Mouse (Mus musculus) inflammation-experienced regulatory T-cells, adult 6 months (primary cell): Measurements from ENCODE around the gene Esp3. TPM values are rescaled to one million over a fixed set of nuclear protein-coding genes. Genes with fewer than 3 reads are reported as not detected.
"Not testable (repeated sequence)": the region's sequence is repeated elsewhere in the genome, so short reads cannot be mapped to it uniquely, and the experiment has no call there.

Experiments used
- ATAC-seq: one replicate; pipeline ENCODE4 v1.8.0; 2017
- polyA plus RNA-seq, 3 experiments: library from polyadenylated mRNA; unstranded; fragments of 100-300 nt; shearing (Covaris generic); gene quantifications; one replicate each; pipeline ENCODE4 v1.2.1; 2017

Esp3 gene
- polyA plus RNA-seq = not detected

- ATAC-seq = not testable (repeated sequence)
Observed at GRCm38 (mm10) chr17:40631775-40632174, at the start of gene Esp3. Gene Esp3, plus strand, starts transcription at chr17:40632075.

- not testable (repeated sequence) for ATAC-seq
Observed at GRCm38 (mm10) chr17:40583906-40584305, 48.0 kb upstream of the Esp3 start.

GRCm38 (mm10) chr17:40591297-40591696 is 40.6 kb upstream of the Esp3 start:
- no peak for ATAC-seq

- no peak for ATAC-seq
Observed at GRCm38 (mm10) chr17:40598294-40598693, 33.6 kb upstream of the Esp3 start, which contains the start of gene Esp4. Gene Esp4, plus strand, starts transcription at chr17:40598594.

GRCm38 (mm10) chr17:40662118-40662679 is 30.3 kb downstream of the Esp3 start:
- ATAC-seq = not testable (repeated sequence)

- ATAC-seq = not testable (repeated sequence)
Observed at GRCm38 (mm10) chr17:40663161-40663811, 31.4 kb downstream of the Esp3 start.

Other genes with a start within 250 kb of the Esp3 start
- not detected for gene Esp8, start 112.1 kb upstream of the Esp3 start, polyA plus RNA-seq
- not detected for gene Esp6, start 70.6 kb upstream of the Esp3 start, polyA plus RNA-seq
- not detected for gene Esp4, start 33.5 kb upstream of the Esp3 start, polyA plus RNA-seq
- gene Esp1, start 95.0 kb downstream of the Esp3 start, polyA plus RNA-seq = not detected
- gene Crisp2, start 174.9 kb downstream of the Esp3 start, polyA plus RNA-seq = not detected
- not detected for gene Rhag, start 179.1 kb downstream of the Esp3 start, polyA plus RNA-seq
- 1 to 10 TPM in 1 of 3 experiments, not detected in 2; 1.8 TPM for gene 9130008F23Rik, start 248.5 kb downstream of the Esp3 start, polyA plus RNA-seq